Mouse (Mus musculus) hindbrain, embryonic 11.5 days (tissue): ENCODE measurements at regions not wholly inside any gene's neighbourhood (a gene's known extent, or its start where the extent isn't known, plus 50 kb on each side); places are given as distances from the start of the nearest gene placed in this dataset.

Experiments used
- ATAC-seq: fragments of 200-750 bp; cut with Nextera tagmentation; 2 replicates; pipeline ENCODE4 v1.8.0; 2017; ENCODE audit warnings: mild to moderate bottlenecking, moderate TSS enrichment, moderate library complexity; ENCODE audit not compliant: low FRiP score
- DNase-seq: peaks from one replicate; pipeline ENCODE4 v3.0.0-alpha.2; 2015; ENCODE audit warnings: low spot score
- H3K27ac ChIP-seq: fragments of 300-500 bp; sonication (generic); 2 replicates; pipeline ENCODE4 v1.5.1; 2014; ENCODE audit warnings: mild to moderate bottlenecking, low read depth, low read length
- H3K27me3 ChIP-seq: fragments of 300-500 bp; sonication (generic); 2 replicates; pipeline ENCODE4 v1.6.1; 2014; ENCODE audit warnings: mild to moderate bottlenecking, low read length, moderate library complexity, mixed read lengths; ENCODE audit not compliant: control insufficient read depth, insufficient read depth
- H3K36me3 ChIP-seq: fragments of 300-500 bp; sonication (generic); 2 replicates; pipeline ENCODE4 v1.6.1; 2014; ENCODE audit warnings: mild to moderate bottlenecking, low read length, moderate library complexity, mixed read lengths; ENCODE audit not compliant: control insufficient read depth, insufficient read depth
- H3K4me1 ChIP-seq: fragments of 300-500 bp; sonication (generic); replicated peaks from 2 replicates; pipeline ENCODE4 v1.6.1; 2014; ENCODE audit warnings: low read length, mixed read lengths; ENCODE audit not compliant: control insufficient read depth, insufficient read depth
- H3K4me2 ChIP-seq: fragments of 300-500 bp; sonication (generic); replicated peaks from 2 replicates; pipeline ENCODE4 v1.6.1; 2014; ENCODE audit warnings: mild to moderate bottlenecking, low read depth, low read length
- H3K4me3 ChIP-seq: fragments of 300-500 bp; sonication (generic); 2 replicates; pipeline ENCODE4 v1.5.1; 2014; ENCODE audit warnings: low read depth, low read length
- H3K9ac ChIP-seq: fragments of 300-500 bp; sonication (generic); 2 replicates; pipeline ENCODE4 v1.6.1; 2014; ENCODE audit warnings: low read depth, low read length
- H3K9me3 ChIP-seq: fragments of 300-500 bp; sonication (generic); 2 replicates; pipeline ENCODE4 v1.6.1; 2016; ENCODE audit warnings: low read length; ENCODE audit not compliant: control insufficient read depth
- WGBS: fragments of 180-500 bp; shearing (Covaris S2); extraction: QIAGEN DNeasy Blood & Tissue Kit; methylation state at CpG from one replicate; pipeline ENCODE4 v1.1.7; 2014; 5-methylcytosine and 5-hydroxymethylcytosine counted together

DNA sequence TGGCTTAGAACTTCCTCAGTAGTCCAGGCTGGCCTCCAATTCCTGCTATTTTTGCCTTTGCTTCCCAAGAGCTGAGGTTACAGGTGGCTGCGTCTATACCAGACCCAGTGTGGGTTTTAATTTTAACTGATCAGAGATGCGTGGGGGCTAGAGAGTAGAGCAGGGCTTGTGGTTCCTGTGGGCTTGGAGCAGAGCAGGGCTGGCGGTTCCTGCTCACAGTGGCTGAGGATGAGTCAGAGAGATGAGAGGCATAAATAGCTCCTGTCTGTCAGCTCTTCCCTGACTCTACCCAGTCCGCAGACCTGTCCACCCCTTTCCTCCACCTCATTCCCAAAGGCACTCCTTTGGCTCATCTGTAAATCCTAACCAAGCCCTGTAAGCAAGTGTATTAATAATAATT is 304.8 kb downstream of the Abcc12 start:
- H3K4me2 ChIP-seq: no peak overlapping the region
- no peak overlapping the region for H3K4me3 ChIP-seq
- H3K9ac ChIP-seq: no peak overlapping the region
- WGBS: 91% methylated on average over 4 of the region's 4 CpGs
- no peak overlapping the region for H3K27ac ChIP-seq
- no peaks in the 10 kb centered on the region for H3K9me3 ChIP-seq
- no peaks in the 10 kb centered on the region for H3K4me1 ChIP-seq
- H3K36me3 ChIP-seq: no peaks in the 10 kb centered on the region
- no peaks in the 10 kb centered on the region for H3K27me3 ChIP-seq
- DNase-seq (no peak), ATAC-seq (no peak)

- 43% methylated on average over 3 of the region's 3 CpGs for WGBS
- no peak overlapping the region for H3K27ac ChIP-seq
These were observed 306.7 kb downstream of the Abcc12 start for GRCm38 (mm10) chr8:86273811-86274210.

GRCm38 (mm10) chr8:86272626-86273025 is 307.9 kb downstream of the Abcc12 start:
- Histone ChIP-seq H3K27me3 (no peaks in the 10 kb centered on the region), H3K4me2 (no peak overlapping the region), H3K4me3 (no peak overlapping the region), H3K9ac (no peak overlapping the region), H3K36me3 (no peaks in the 10 kb centered on the region), H3K4me1 (no peaks in the 10 kb centered on the region), H3K27ac (no peak overlapping the region), H3K9me3 (no peaks in the 10 kb centered on the region)
- 14% methylated on average over 1 of the region's 1 CpGs for WGBS
- DNase-seq: no peak
- no peak for ATAC-seq

More at GRCm38 (mm10) chr8:86273811-86274210, 306.7 kb downstream of the Abcc12 start:
- no peaks in the 10 kb centered on the region for H3K36me3 ChIP-seq
- peak; percentile 30 for DNase-seq
- H3K9me3 ChIP-seq: no peaks in the 10 kb centered on the region
- H3K27me3 ChIP-seq: no peaks in the 10 kb centered on the region
- no peak overlapping the region for H3K9ac ChIP-seq
- ATAC-seq: peak; percentile 35; the same call in 1 of the 2 replicates
- H3K4me3 ChIP-seq: no peak overlapping the region
- no peaks in the 10 kb centered on the region for H3K4me1 ChIP-seq
- H3K4me2 ChIP-seq: no peak overlapping the region

- no peak for ATAC-seq
- no peak overlapping the region for H3K9ac ChIP-seq
- 90% methylated on average over 6 of the region's 6 CpGs for WGBS
- H3K4me2 ChIP-seq: no peak overlapping the region
- H3K4me3 ChIP-seq: no peak overlapping the region
- H3K27ac ChIP-seq: no peak overlapping the region
- H3K4me1 ChIP-seq: no peaks in the 10 kb centered on the region
- no peaks in the 10 kb centered on the region for H3K9me3 ChIP-seq
- no peaks in the 10 kb centered on the region for H3K27me3 ChIP-seq
- no peak for DNase-seq
- H3K36me3 ChIP-seq: no peaks in the 10 kb centered on the region
These were observed 309.0 kb downstream of the Abcc12 start for GRCm38 (mm10) chr8:86271477-86271876.

DNA sequence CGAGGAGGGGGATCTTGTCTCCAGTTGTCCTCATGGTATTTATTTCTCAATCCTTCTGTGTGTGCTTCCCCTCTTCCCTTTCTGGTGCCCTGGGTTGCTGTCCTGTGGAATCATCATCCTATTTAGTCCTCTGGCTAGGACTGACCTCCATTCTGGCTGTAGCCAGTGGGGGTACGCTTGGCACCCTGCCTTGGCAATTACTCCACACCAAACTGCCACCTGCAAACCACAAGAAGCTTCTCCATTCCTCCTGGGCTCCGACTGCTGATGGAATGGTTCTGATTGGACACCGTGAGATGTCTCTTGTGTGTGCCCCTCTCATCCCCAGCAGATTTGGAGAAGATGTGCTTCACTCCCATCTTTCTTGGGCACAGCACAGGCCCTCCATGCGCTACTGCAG is 322.5 kb downstream of the Abcc12 start:
- H3K4me1 ChIP-seq: no peaks in the 10 kb centered on the region
- H3K9me3 ChIP-seq: no peaks in the 10 kb centered on the region
- H3K27ac ChIP-seq: no peak overlapping the region
- no peak overlapping the region for H3K9ac ChIP-seq
- 89% methylated on average over 5 of the region's 5 CpGs for WGBS
- no peak overlapping the region for H3K4me3 ChIP-seq
- ATAC-seq (no peak), DNase-seq (peak; percentile 4)
- no peak overlapping the region for H3K4me2 ChIP-seq
- no peaks in the 10 kb centered on the region for H3K36me3 ChIP-seq
- H3K27me3 ChIP-seq: no peaks in the 10 kb centered on the region

DNA sequence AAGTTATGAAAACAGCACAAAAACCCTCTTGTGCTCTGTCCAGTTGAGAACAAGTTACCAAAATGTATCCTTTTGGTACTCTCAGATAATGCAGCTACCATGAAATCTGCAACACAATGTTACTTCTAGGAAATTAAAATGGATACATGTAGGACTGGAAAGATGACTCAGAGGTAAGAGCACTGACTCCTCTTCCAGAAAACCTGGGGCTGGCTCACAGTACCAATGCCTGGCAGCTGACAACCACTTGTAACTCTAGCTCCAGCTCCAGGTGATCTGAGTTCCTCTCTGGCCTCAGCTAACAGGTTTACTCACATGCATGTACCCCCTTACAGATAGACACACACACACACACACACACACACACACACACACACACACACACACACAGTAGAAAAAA is 325.1 kb downstream of the Abcc12 start:
- H3K4me2 ChIP-seq: no peak overlapping the region
- no peaks in the 10 kb centered on the region for H3K36me3 ChIP-seq
- no peaks in the 10 kb centered on the region for H3K27me3 ChIP-seq
- H3K9ac ChIP-seq: no peak overlapping the region
- no peak overlapping the region for H3K4me3 ChIP-seq
- DNase-seq: no peak
- H3K9me3 ChIP-seq: no peaks in the 10 kb centered on the region
- ATAC-seq: no peak
- H3K27ac ChIP-seq: no peak overlapping the region
- H3K4me1 ChIP-seq: no peaks in the 10 kb centered on the region

DNA sequence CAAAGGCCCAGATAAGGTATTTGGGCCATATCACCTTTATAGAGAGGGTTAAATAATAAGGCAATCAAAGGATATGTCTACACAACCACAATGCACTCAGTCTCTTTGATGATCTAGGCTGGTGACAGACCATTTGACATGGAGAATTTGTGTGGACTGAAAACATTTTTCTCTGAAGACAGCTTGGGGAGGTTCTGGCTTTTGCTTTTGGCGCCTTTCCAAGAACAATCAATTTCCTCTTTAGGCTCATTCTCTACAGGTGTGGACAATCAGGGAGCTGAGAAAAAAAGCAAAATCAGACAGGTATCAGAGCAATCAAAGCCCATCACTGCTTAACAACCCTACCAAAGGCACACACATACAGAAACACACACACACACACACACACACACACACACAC is 325.8 kb downstream of the Abcc12 start:
- no peak for DNase-seq
- H3K9me3 ChIP-seq: no peaks in the 10 kb centered on the region
- ATAC-seq: no peak
- H3K9ac ChIP-seq: no peak overlapping the region
- no peak overlapping the region for H3K27ac ChIP-seq
- H3K27me3 ChIP-seq: no peaks in the 10 kb centered on the region
- no peaks in the 10 kb centered on the region for H3K36me3 ChIP-seq
- 68% methylated on average over 1 of the region's 1 CpGs for WGBS
- H3K4me3 ChIP-seq: no peak overlapping the region
- H3K4me1 ChIP-seq: no peaks in the 10 kb centered on the region
- no peak overlapping the region for H3K4me2 ChIP-seq

- H3K27me3 ChIP-seq: no peaks in the 10 kb centered on the region
- H3K4me1 ChIP-seq: no peaks in the 10 kb centered on the region
- no peaks in the 10 kb centered on the region for H3K9me3 ChIP-seq
- H3K27ac ChIP-seq: no peak overlapping the region
- ATAC-seq (no peak), DNase-seq (no peak)
- 91% methylated on average over 4 of the region's 4 CpGs for WGBS
- H3K9ac ChIP-seq: no peak overlapping the region
- H3K4me2 ChIP-seq: no peak overlapping the region
- H3K36me3 ChIP-seq: no peaks in the 10 kb centered on the region
- H3K4me3 ChIP-seq: no peak overlapping the region
These were observed 327.7 kb downstream of the Abcc12 start for GRCm38 (mm10) chr8:86252696-86253355.

DNA sequence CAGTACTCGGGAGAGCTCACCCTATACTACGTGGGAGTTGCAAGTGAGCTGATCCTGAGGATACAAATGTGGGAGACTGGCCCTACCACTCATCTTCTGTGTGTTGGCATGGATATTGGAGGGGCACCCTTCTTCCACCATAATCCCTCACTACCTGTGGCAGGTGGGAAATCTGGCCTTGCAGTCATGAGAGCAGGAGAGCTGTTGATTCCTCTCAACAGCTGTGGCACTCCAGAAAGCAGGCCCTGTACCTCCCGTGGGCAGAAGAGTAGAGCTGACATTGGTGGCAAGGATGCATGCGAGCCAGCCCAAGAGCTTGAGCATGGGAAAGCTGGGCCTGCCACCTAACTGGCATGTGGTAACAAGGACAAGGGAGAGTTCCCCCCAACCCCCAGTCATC is 345.8 kb downstream of the Abcc12 start:
- WGBS: 85% methylated on average over 4 of the region's 4 CpGs
- no peak overlapping the region for H3K27ac ChIP-seq
- no peak for ATAC-seq
- no peak for DNase-seq
- no peaks in the 10 kb centered on the region for H3K36me3 ChIP-seq
- no peaks in the 10 kb centered on the region for H3K27me3 ChIP-seq
- no peaks in the 10 kb centered on the region for H3K9me3 ChIP-seq
- H3K4me2 ChIP-seq: no peak overlapping the region
- H3K9ac ChIP-seq: no peak overlapping the region
- H3K4me1 ChIP-seq: no peaks in the 10 kb centered on the region
- H3K4me3 ChIP-seq: no peak overlapping the region
